21 mouse cellular contexts compared by ENCODE assay signal in genomic region chr13:112825479-112825878, GRCm38 (mm10). TPM values are rescaled to one million over a fixed set of nuclear protein-coding genes. Genes with fewer than 3 reads are reported as not detected.
A peak's percentile ranks its signal among the peaks of the same experiment; 100 is the strongest.
DNase-seq lines count a peak whose midpoint lies in the region; ATAC-seq and TF ChIP-seq lines count a peak whose summit lies in the region.
"Had no signal": no experiment of that assay in that cellular context is flagged by ENCODE, and none has a peak within 500 bp of the region (broad histone marks: within the 10 kb centered on the region; RNA-seq: fewer than 3 reads in every experiment).

No protein-coding gene starts in this region.

- no peak for DNase-seq in hindbrain, postnatal 0 days (ENCODE audit: low spot score)
- no peak for DNase-seq in hindbrain, embryonic 14.5 days (ENCODE audit: low spot score)
- no peak for DNase-seq in liver, embryonic 11.5 days (ENCODE audit: low spot score)
- DNase-seq in ZHBTc4 (ENCODE audit: low read depth, low spot score) = peak; percentile 9
- DNase-seq in embryonic facial prominence, embryonic 10.5 days (ENCODE audit: low spot score) = peak; percentile 44
- no peak for DNase-seq in left cerebral cortex, postnatal 36 days (ENCODE audit: low spot score in 2 of 2)
- no peak for DNase-seq in layer of hippocampus, postnatal 25 days (ENCODE audit: extremely low spot score in 1 of 2, low spot score in 1 of 2)
- DNase-seq: adrenal gland, postnatal 10 days; cerebellum, adult 11 months; cerebellum, adult 8-10 months; cerebellum, postnatal 14 days; forebrain, postnatal 0 days; gastrocnemius, postnatal 14 days; heart, postnatal 36 days had no signal

- H3K27me3 ChIP-seq in hindbrain, postnatal 0 days (ENCODE audit: insufficient read depth, low read length) = no peaks in the 10 kb centered on the region
- no peaks in the 10 kb centered on the region for H3K27me3 ChIP-seq in hindbrain, embryonic 14.5 days (ENCODE audit: control insufficient read depth, insufficient read depth, low read length)
- H3K27me3 ChIP-seq in liver, embryonic 12.5 days (replicated peaks) = peaks cover 2% of the 10 kb centered on the region; the same call in 1 of the 2 replicates
- H3K27me3 ChIP-seq in liver, embryonic 11.5 days (replicated peaks; ENCODE audit: control insufficient read depth, insufficient read depth, low read length) = no peaks in the 10 kb centered on the region
- H3K27me3 ChIP-seq in embryonic facial prominence, embryonic 10.5 days (replicated peaks; ENCODE audit: low read depth, poor library complexity, severe bottlenecking) = no peaks in the 10 kb centered on the region
- H3K27me3 ChIP-seq: CH12.LX; embryonic facial prominence, embryonic 12.5 days; forebrain, embryonic 12.5 days; heart, embryonic 13.5 days; Patski had no signal

- intact Hi-C loops in left cerebral cortex, postnatal 36 days (cut with DNase I) = no loop called here

- TF ChIP-seq CTCF in hindbrain, postnatal 0 days (IDR thresholded peaks at IDR 0.05; ENCODE audit: low read depth) = no peak

- H3K4me3 ChIP-seq in hindbrain, postnatal 0 days (ENCODE audit: low read length) = no peak overlapping the region
- H3K4me3 ChIP-seq in hindbrain, embryonic 14.5 days (replicated peaks; ENCODE audit: low read length) = no peak overlapping the region
- H3K4me3 ChIP-seq in liver, embryonic 12.5 days = no peak overlapping the region
- no peak overlapping the region for H3K4me3 ChIP-seq in liver, embryonic 11.5 days (ENCODE audit: low read depth, low read length)
- H3K4me3 ChIP-seq in embryonic facial prominence, embryonic 10.5 days = no peak overlapping the region
- H3K4me3 ChIP-seq: embryonic facial prominence, embryonic 12.5 days; forebrain, embryonic 12.5 days; heart, embryonic 13.5 days had no signal

- WGBS in hindbrain, postnatal 0 days = 58% methylated on average over 6 of the region's 6 CpGs
- 60% methylated on average over 6 of the region's 6 CpGs for WGBS in hindbrain, embryonic 14.5 days
- 73% methylated on average over 6 of the region's 6 CpGs for WGBS in liver, embryonic 12.5 days (ENCODE audit: insufficient replicate concordance)
- WGBS in liver, embryonic 11.5 days = 62% methylated on average over 6 of the region's 6 CpGs
- 40% methylated on average over 6 of the region's 6 CpGs for WGBS in embryonic facial prominence, embryonic 10.5 days

- no peak overlapping the region for H3K27ac ChIP-seq in hindbrain, postnatal 0 days
- no peak overlapping the region for H3K27ac ChIP-seq in hindbrain, embryonic 14.5 days
- no peak overlapping the region for H3K27ac ChIP-seq in liver, embryonic 12.5 days
- H3K27ac ChIP-seq in liver, embryonic 11.5 days (ENCODE audit: low read depth, low read length) = no peak overlapping the region
- no peak overlapping the region for H3K27ac ChIP-seq in embryonic facial prominence, embryonic 10.5 days (replicated peaks)
- H3K27ac ChIP-seq: embryonic facial prominence, embryonic 12.5 days; forebrain, embryonic 12.5 days; heart, embryonic 13.5 days had no signal

- H3K4me1 ChIP-seq in hindbrain, postnatal 0 days (ENCODE audit: insufficient read depth, low read length) = no peaks in the 10 kb centered on the region
- H3K4me1 ChIP-seq in hindbrain, embryonic 14.5 days (replicated peaks; ENCODE audit: control insufficient read depth, insufficient read depth, low read length) = no peaks in the 10 kb centered on the region
- H3K4me1 ChIP-seq in liver, embryonic 12.5 days = peaks cover 11% of the 10 kb centered on the region
- H3K4me1 ChIP-seq in liver, embryonic 11.5 days (replicated peaks; ENCODE audit: control insufficient read depth, insufficient read depth, low read length) = no peaks in the 10 kb centered on the region; the same call in 1 of the 2 replicates
- H3K4me1 ChIP-seq in embryonic facial prominence, embryonic 10.5 days = peaks cover 7% of the 10 kb centered on the region
- H3K4me1 ChIP-seq: embryonic facial prominence, embryonic 12.5 days; forebrain, embryonic 12.5 days had no signal

- peak; percentile 45; the same call in 1 of the 2 replicates for ATAC-seq in hindbrain, postnatal 0 days
- no peak for ATAC-seq in hindbrain, embryonic 14.5 days (ENCODE audit: low FRiP score)
- peak; percentile 40; the same call in 1 of the 2 replicates for ATAC-seq in liver, embryonic 12.5 days
- ATAC-seq in liver, embryonic 11.5 days (replicated peaks; ENCODE audit: low FRiP score) = no peak
- ATAC-seq: forebrain, postnatal 0 days; hindbrain, embryonic 16.5 days; Patski had no signal

- H3K9me3 ChIP-seq in hindbrain, postnatal 0 days (ENCODE audit: low read length) = no peaks in the 10 kb centered on the region
- H3K9me3 ChIP-seq in hindbrain, embryonic 14.5 days (ENCODE audit: control insufficient read depth, low read length) = no peaks in the 10 kb centered on the region
- no peaks in the 10 kb centered on the region for H3K9me3 ChIP-seq in liver, embryonic 12.5 days (replicated peaks)
- no peaks in the 10 kb centered on the region for H3K9me3 ChIP-seq in liver, embryonic 11.5 days (ENCODE audit: control insufficient read depth, low read length)
- H3K9me3 ChIP-seq in embryonic facial prominence, embryonic 10.5 days = no peaks in the 10 kb centered on the region
- H3K9me3 ChIP-seq: embryonic facial prominence, embryonic 12.5 days; forebrain, embryonic 12.5 days; heart, embryonic 13.5 days had no signal

- no peaks in the 10 kb centered on the region for H3K36me3 ChIP-seq in hindbrain, postnatal 0 days (ENCODE audit: insufficient read depth, low read length)
- H3K36me3 ChIP-seq in hindbrain, embryonic 14.5 days (replicated peaks; ENCODE audit: control insufficient read depth, insufficient read depth) = no peaks in the 10 kb centered on the region
- peaks cover 5% of the 10 kb centered on the region; the same call in 1 of the 2 replicates for H3K36me3 ChIP-seq in liver, embryonic 12.5 days
- H3K36me3 ChIP-seq in liver, embryonic 11.5 days (ENCODE audit: control insufficient read depth, insufficient read depth, low read length) = no peaks in the 10 kb centered on the region
- no peaks in the 10 kb centered on the region for H3K36me3 ChIP-seq in embryonic facial prominence, embryonic 10.5 days (replicated peaks)
- H3K36me3 ChIP-seq: embryonic facial prominence, embryonic 12.5 days; forebrain, embryonic 12.5 days; heart, embryonic 13.5 days had no signal

- H3K4me2 ChIP-seq in hindbrain, postnatal 0 days (ENCODE audit: low read depth, low read length) = no peak overlapping the region
- no peak overlapping the region for H3K4me2 ChIP-seq in hindbrain, embryonic 14.5 days (replicated peaks)
- no peak overlapping the region for H3K4me2 ChIP-seq in liver, embryonic 12.5 days
- H3K4me2 ChIP-seq in liver, embryonic 11.5 days = no peak overlapping the region
- H3K4me2 ChIP-seq: embryonic facial prominence, embryonic 12.5 days; forebrain, embryonic 12.5 days; heart, embryonic 13.5 days had no signal

- no peak overlapping the region for H3K9ac ChIP-seq in hindbrain, postnatal 0 days (replicated peaks; ENCODE audit: low read length)
- H3K9ac ChIP-seq in hindbrain, embryonic 14.5 days = no peak overlapping the region
- H3K9ac ChIP-seq in liver, embryonic 12.5 days = no peak overlapping the region
- H3K9ac ChIP-seq in liver, embryonic 11.5 days (ENCODE audit: low read depth, low read length) = no peak overlapping the region
- H3K9ac ChIP-seq: embryonic facial prominence, embryonic 12.5 days; forebrain, embryonic 12.5 days; forebrain, postnatal 0 days; heart, embryonic 13.5 days had no signal

RNA-seq across cellular contexts. Expression of gene Plpp1, which starts 24.9 kb away (rescaled TPM):
- total RNA-seq in hindbrain, postnatal 0 days (2014; rRNA removed) = 54.0 and 64.4 TPM in 2 replicates
- polyA plus RNA-seq in hindbrain, postnatal 0 days (2015; fragmentation: Nextera tagmentation; extraction: Ambion mirVana) = 88.1 and 89.7 TPM in 2 replicates
- polyA plus RNA-seq in hindbrain, embryonic 14.5 days (2014; fragmentation: Nextera tagmentation; extraction: Ambion mirVana) = 63.8 and 65.1 TPM in 2 replicates
- polyA plus RNA-seq in liver, embryonic 12.5 days (2016; fragmentation: Nextera tagmentation; extraction: Ambion mirVana) = 28.6 and 30.8 TPM in 2 replicates
- 27.4 and 29.1 TPM in 2 replicates for polyA plus RNA-seq in liver, embryonic 11.5 days (2014; fragmentation: Nextera tagmentation; extraction: Ambion mirVana)
- polyA plus RNA-seq in embryonic facial prominence, embryonic 10.5 days (2016; fragmentation: Nextera tagmentation; extraction: Ambion mirVana) = 19.0 and 21.8 TPM in 2 replicates
- total RNA-seq in left cerebral cortex, postnatal 36 days (2021) = 10 to 100 TPM; 24.6 to 30.9 TPM
- total RNA-seq in layer of hippocampus, postnatal 25 days (2021) = 10 to 100 TPM; 30.9 to 33.1 TPM

Comparison
In these comparisons a context has a peak if more than half of its experiments do, and no peak if none do; other contexts are left out.
1. ATAC-seq: peak in hindbrain, postnatal 0 days (single experiment) and liver, embryonic 12.5 days (single experiment); none in hindbrain, embryonic 14.5 days (single experiment) and liver, embryonic 11.5 days (single experiment).
2. DNase-seq: peak in ZHBTc4 (single experiment) and embryonic facial prominence, embryonic 10.5 days (single experiment); none in hindbrain, postnatal 0 days (single experiment), hindbrain, embryonic 14.5 days (single experiment), liver, embryonic 11.5 days (single experiment), left cerebral cortex, postnatal 36 days (0 of 2) and layer of hippocampus, postnatal 25 days (0 of 2).